Mouse (Mus musculus): ENCODE results near the gene Foxo1. TPM values are rescaled to one million over a fixed set of nuclear protein-coding genes. Genes with fewer than 3 reads are reported as not detected.

Foxo1 gene
- total RNA-seq, 2 experiments from 2014 or later, result 20.6 to 24.5 TPM

- DNase-seq (ENCODE audit: low spot score in 2 of 2), result no peak
Observed at GRCm38 (mm10) chr3:52268487-52268736, 276 bp downstream of the Foxo1 start.

- peak; percentile 42 to 62 for DNase-seq (ENCODE audit: low spot score in 2 of 2)
Observed at GRCm38 (mm10) chr3:52268737-52269513, 789 bp downstream of the Foxo1 start.

DNA sequence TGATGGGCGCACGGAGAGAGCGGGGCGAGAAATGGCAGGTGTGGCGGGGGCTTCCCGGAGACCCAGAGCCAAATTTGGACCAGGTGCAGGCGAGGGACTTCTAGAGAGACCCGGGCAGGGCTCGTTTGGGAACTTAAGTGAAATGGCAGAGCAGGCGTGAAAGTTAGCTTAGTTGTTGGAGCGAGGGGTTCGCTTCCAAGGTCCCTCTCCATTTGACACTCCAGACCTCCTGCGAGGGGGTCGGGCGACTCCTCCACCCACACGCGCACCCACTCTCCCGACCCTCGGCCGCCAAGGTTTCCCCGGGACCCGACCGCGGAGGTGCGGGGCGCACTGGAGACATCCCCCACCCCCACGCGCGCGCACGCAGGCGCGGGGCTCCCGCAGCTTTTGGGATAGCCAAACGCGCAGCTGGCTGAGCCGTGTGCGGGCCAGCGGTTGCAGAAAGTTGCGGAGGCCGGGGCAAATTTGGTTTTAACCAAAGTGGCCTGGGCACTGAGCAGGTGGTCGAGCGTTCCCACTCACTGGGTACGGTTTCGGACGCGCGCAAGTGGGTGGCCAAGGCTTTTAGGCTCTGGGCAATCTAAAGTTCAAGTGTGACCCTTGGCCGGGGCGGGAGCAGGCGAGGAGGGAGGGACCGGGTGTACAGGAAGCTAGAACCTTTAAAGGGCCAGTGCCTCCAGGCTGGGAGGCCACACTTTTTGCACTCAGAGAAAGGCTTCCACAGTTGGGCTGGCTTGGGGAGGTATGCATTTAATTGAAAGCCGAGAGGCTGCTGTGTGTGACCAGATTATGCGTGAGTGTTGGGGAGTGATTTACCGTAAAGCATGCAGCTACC is 1.6 kb downstream of the Foxo1 start:
- peak; percentile 36 to 53 for DNase-seq (ENCODE audit: low spot score in 2 of 2)

DNA sequence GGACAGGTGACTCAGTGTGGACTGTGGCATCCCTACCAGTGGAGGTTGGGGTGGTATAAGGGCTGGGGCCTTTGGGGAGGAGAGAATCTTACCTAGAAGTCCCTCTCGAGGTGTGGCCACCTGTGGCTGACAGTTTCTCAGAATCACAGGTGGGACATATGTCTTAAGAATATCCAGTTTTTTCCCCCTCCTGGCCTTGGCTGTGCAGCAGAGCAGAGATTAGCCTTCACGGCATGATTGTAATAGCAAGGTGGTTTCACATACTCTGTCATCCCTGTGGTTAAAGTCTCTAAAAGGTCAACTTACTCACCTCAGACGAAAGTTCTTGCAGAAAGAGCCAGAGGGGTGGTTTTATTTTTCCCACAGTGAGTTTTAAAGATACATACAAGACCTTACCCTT is 2.4 kb downstream of the Foxo1 start:
- no peak for DNase-seq (ENCODE audit: low spot score in 2 of 2)

DNA sequence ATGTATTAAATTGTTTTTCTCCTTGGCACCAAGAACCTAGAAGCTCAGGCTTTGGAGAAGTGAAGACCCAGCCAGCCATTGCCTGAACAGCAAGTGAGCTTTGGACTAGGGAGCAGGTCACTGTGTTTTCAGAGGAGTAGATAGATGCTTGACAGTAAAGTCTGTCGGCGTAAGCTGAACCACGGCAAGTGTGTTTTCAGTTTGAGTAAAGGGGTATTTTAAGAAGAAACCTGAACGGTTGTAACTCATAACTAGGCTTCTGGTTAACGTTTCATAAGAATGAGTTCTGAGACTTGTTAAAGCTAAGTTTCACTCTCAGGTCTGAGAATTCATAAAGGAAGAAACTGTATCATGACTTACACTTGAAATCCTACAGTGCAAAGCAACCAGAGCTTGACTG is 3.2 kb downstream of the Foxo1 start:
- DNase-seq (ENCODE audit: low spot score in 2 of 2), result no peak

GRCm38 (mm10) chr3:52272376-52272865 is 4.3 kb downstream of the Foxo1 start:
- DNase-seq (ENCODE audit: low spot score in 2 of 2), result no peak

GRCm38 (mm10) chr3:52274475-52274874 is 6.3 kb downstream of the Foxo1 start:
- no peak for DNase-seq (ENCODE audit: low spot score in 2 of 2)

- no peak for DNase-seq (ENCODE audit: low spot score in 2 of 2)
Observed at GRCm38 (mm10) chr3:52275037-52275555, 7.0 kb downstream of the Foxo1 start.

- DNase-seq (ENCODE audit: low spot score in 2 of 2), result no peak
Observed at GRCm38 (mm10) chr3:52280681-52281080, 12.5 kb downstream of the Foxo1 start.

- no peak for DNase-seq (ENCODE audit: low spot score in 2 of 2)
Observed at GRCm38 (mm10) chr3:52281882-52282281, 13.7 kb downstream of the Foxo1 start.

DNA sequence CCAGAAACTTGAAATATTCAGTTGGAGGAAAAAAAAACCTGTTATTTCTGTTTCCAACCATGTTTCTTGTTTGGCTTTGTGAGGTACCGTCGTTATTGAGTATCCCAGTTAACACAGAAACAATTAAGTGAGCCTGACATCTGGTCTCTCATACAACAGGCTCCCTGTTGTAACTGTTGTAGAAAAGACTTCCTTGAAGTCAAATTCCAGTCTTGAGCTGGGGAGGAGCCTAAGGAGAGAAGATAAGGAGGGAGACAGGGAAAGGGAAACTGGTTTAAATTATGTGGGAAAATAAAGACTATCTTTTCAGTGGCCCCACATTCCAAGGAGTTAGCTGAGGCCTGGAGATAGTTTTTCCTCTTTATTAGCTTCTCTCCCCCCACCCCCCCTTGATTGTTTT is 14.2 kb downstream of the Foxo1 start:
- no peak for DNase-seq (ENCODE audit: low spot score in 2 of 2)

DNA sequence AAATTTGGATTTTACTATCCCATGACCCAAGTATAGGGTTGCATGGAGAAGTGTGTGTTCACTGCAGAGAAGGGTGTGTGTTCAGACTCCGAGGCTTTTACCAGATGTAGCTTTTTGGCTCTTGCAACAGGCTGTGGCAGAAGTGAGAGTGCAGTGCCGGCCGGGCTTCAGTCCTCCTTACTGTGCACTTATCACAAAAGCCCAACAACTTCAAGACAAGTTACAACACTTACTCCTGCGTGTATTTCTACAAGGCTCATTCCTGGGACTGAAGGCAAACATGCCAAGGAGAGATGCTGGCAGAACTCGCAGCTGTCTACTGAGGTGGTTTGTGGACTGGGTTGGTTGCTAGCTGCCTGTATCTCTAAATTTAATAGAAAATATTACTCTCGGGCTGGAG is 15.4 kb downstream of the Foxo1 start:
- no peak for DNase-seq (ENCODE audit: low spot score in 2 of 2)

DNA sequence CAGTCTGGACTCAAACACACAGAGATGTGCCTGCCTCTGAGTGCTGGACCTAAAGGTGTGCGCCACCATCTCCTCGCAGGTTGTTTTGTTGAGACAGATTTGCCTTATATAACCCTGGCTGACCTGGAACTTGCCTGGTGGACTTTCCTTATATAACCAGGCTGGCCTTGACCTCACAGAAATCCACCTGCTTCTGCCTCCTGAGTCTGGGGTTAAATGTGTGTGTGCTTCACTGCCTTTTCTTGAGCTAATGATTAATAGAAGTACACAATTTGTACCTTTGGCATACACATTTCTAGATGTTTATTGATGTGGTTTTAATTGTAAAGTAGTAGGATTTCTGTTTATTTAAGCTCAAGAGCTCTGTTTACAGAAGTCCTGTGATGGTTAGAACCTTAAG is 22.7 kb downstream of the Foxo1 start:
- no peak for DNase-seq (ENCODE audit: low spot score in 2 of 2)

DNA sequence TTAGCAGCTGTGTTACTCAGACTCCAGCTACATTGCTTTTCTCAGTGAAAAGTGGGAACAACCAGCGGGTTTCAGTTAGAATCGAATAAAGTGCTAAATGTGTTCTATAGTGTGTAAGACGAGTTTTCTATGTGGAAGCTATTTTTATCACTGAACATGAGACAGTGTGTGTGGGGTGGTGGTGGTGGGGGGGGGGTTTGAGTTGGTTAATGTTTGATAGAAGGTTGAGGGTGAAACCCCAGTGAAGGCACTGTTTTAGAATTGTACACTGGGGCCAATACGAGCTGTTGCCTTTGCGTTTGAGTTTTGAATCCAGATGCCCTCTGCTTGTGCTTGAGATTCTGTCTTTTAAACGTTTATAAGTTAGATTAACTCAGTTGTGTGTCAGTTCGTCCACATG is 24.4 kb downstream of the Foxo1 start:
- no peak for DNase-seq (ENCODE audit: low spot score in 2 of 2)

DNA sequence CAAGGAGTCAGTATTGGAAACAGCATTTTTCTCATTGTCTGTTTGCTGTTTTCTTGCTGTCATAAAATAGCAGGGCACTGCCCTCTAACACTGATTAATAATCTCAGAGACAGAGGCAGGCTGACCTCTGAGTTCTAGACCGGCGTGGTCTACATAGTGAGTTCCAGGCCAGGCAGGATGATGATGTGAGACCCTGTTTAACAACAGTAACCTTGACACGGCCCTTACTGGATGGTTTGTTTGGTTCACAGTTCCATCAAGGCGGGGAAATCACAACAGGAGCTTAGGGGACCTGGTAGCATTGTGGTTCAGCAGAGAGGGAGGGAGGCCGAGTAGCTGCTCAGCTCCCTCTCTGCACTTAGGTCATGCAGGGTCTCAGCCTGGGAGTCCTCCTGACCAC is 25.8 kb downstream of the Foxo1 start:
- no peak for DNase-seq (ENCODE audit: low spot score in 2 of 2)

GRCm38 (mm10) chr3:52295688-52296087 is 27.6 kb downstream of the Foxo1 start:
- no peak for DNase-seq (ENCODE audit: low spot score in 2 of 2)

- no peak for DNase-seq (ENCODE audit: low spot score in 2 of 2)
Observed at GRCm38 (mm10) chr3:52296224-52296760, 28.2 kb downstream of the Foxo1 start.

DNA sequence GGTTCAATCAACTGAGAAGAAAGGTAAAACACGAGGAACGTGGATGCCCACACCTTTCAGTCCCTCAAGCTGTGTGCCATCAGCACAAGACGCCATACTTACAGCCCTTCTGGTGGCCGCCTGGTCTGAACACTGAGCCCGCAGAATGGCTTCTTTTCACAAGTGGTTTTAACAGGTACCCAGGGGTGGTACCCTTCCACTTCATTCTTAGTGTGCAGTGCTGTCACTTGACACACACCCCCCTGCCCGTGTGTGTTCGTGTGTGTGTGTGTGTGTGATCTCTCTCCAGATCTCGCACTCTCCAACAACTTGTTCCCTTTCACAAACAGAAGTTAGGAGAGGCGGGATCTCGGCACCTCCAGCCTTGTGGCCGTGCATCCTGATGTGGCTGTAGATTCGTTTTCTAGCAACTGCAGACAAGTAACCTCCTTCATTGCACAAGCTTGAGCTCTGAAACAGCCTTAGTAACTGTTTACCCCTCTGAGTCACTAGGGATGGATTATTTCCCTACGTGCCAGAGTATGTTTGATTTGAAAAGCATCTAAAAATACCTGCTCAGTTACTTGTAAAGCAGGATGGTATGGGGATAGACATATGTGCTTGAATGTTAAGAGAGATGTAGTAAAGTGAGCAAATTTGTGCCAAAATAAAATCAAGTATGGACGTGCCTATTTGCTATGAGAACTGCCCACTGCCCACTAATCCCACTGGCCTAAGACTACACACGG is 29.3 kb downstream of the Foxo1 start:
- no peak for DNase-seq (ENCODE audit: low spot score in 2 of 2)

DNA sequence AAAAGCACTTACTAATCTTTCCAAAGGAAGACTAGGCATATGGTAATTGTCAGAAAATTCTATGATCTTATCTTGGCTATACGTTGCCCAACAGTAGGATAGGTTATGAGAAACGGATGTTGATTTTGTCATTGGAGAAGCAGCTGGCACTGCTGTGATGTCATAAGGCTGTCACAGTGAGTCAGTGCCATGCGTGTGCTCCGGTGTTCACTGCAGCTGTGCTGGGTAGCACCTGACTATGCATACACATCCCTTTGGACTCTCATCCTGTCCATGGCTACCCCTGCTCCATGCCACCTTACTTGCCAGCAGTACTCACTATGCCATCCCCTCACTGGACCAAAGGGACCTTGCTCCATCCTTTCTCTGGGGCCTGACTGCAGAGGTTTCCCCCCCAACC is 30.5 kb downstream of the Foxo1 start:
- DNase-seq (ENCODE audit: low spot score in 2 of 2), result no peak

DNA sequence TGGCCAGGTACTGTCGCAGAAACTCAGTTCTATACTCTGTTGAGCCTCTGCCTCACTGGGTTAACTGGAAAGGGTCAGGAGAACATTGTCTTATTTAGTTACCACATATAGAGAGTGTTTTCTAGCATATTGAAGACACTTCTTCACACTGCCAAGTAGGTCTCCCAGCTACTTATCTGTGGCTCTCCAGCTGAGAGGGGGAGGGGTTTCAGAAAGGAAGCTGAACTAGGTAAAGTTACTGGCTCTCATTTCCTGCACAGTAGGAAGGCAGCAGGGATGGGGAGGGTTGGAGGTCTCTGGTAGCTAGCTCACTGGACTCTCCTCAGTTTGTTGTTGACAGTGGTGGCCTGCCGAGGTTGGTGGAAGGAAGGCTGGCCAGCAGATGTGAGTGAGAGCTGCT is 31.2 kb downstream of the Foxo1 start:
- no peak for DNase-seq (ENCODE audit: low spot score in 2 of 2)

DNA sequence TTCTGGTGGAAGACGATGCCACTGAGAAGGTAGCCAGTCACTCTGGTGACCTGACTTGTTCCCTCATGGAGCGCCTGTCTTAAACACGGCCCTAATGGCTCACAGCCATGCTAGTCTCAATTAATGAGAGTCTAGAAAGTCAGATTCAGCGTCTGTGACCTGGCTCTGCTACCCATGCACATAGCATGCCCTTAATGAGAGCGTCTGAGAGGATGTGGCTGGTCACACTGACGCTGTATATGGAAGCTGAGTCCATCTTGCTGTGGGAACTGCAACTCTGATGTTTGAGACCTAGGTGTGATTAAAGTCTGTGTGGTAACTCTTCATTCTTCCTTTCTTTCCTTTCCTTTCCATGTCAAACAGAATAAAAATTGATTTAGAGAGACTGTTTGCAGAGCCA is 32.4 kb downstream of the Foxo1 start:
- no peak for DNase-seq (ENCODE audit: low spot score in 2 of 2)

- DNase-seq (ENCODE audit: low spot score in 2 of 2), result no peak
Observed at GRCm38 (mm10) chr3:52303301-52303700, 35.2 kb downstream of the Foxo1 start.

All from layer of hippocampus, postnatal 10 days (tissue).